Mouse (Mus musculus): ENCODE data around the gene Gp1ba. TPM values are rescaled to one million over a fixed set of nuclear protein-coding genes. Genes with fewer than 3 reads are reported as not detected.
A peak's percentile ranks its signal among the peaks of the same experiment; 100 is the strongest.

The Gp1ba gene
- total RNA-seq, 2 experiments from 2014 or later, result not detected

GRCm38 (mm10) chr11:70650322-70651175 is 11.6 kb downstream of the Gp1ba start:
- intact Hi-C loops (cut with DNase I), result no loop called here

GRCm38 (mm10) chr11:70651391-70651790 is 12.5 kb downstream of the Gp1ba start:
- intact Hi-C loops (cut with DNase I), result no loop called here
- no peak for DNase-seq (ENCODE audit: low spot score in 2 of 2)

More at GRCm38 (mm10) chr11:70650322-70651175, 11.6 kb downstream of the Gp1ba start:
- no peak for DNase-seq (ENCODE audit: low spot score in 2 of 2)

- intact Hi-C loops (cut with DNase I), result no loop called here
- no peak for DNase-seq (ENCODE audit: low spot score in 2 of 2)
Observed at GRCm38 (mm10) chr11:70652029-70652883, 13.3 kb downstream of the Gp1ba start.

- intact Hi-C loops (cut with DNase I), result no loop called here
- DNase-seq (ENCODE audit: low spot score in 2 of 2), result no peak
Observed at GRCm38 (mm10) chr11:70652884-70653344, 14.0 kb downstream of the Gp1ba start.

- intact Hi-C loops (cut with DNase I), result loop anchor here (2.0 kb wide), 1 partner anchor 15 kb away; the partner anchor contains the start of gene Spag7
Observed at GRCm38 (mm10) chr11:70653345-70654197, 14.6 kb downstream of the Gp1ba start.

GRCm38 (mm10) chr11:70654198-70654922 is 15.4 kb downstream of the Gp1ba start, which contains the start of gene Pfn1:
Gene Pfn1, minus strand, starts transcription at chr11:70654644.
- peak; percentile 68 to 69 for DNase-seq (ENCODE audit: low spot score in 2 of 2)
- intact Hi-C loops (cut with DNase I), result loop anchor here (2.0 kb wide), 1 partner anchor 14 kb away; the partner anchor contains the start of gene Spag7

More at GRCm38 (mm10) chr11:70653345-70654197, 14.6 kb downstream of the Gp1ba start:
- DNase-seq (ENCODE audit: low spot score in 2 of 2), result peak in 1 of 2 experiments; percentile 45

GRCm38 (mm10) chr11:70654923-70655570 is 16.1 kb downstream of the Gp1ba start:
- DNase-seq (ENCODE audit: low spot score in 2 of 2), result peak; percentile 56 to 76
- intact Hi-C loops (cut with DNase I), result loop anchor here (2.0 kb wide), 1 partner anchor 14 kb away; the partner anchor contains the start of gene Spag7

GRCm38 (mm10) chr11:70655571-70656455 is 16.9 kb downstream of the Gp1ba start:
- no peak for DNase-seq (ENCODE audit: low spot score in 2 of 2)
- intact Hi-C loops (cut with DNase I), result loop anchor here (2.0 kb wide), 1 partner anchor 13 kb away; the partner anchor contains the start of gene Spag7

- no peak for DNase-seq (ENCODE audit: low spot score in 2 of 2)
- intact Hi-C loops (cut with DNase I), result no loop called here
Observed at GRCm38 (mm10) chr11:70656456-70656927, 17.6 kb downstream of the Gp1ba start.

- no peak for DNase-seq (ENCODE audit: low spot score in 2 of 2)
- intact Hi-C loops (cut with DNase I), result no loop called here
Observed at GRCm38 (mm10) chr11:70656964-70657363, 18.0 kb downstream of the Gp1ba start, which contains the start of gene Eno3. Gene Eno3, plus strand, starts transcription at chr11:70657202.

GRCm38 (mm10) chr11:70657573-70657972 is 18.7 kb downstream of the Gp1ba start:
- intact Hi-C loops (cut with DNase I), result no loop called here
- DNase-seq (ENCODE audit: low spot score in 2 of 2), result no peak

GRCm38 (mm10) chr11:70657991-70658390 is 19.1 kb downstream of the Gp1ba start:
- DNase-seq (ENCODE audit: low spot score in 2 of 2), result no peak
- intact Hi-C loops (cut with DNase I), result no loop called here

- DNase-seq (ENCODE audit: low spot score in 2 of 2), result no peak
- intact Hi-C loops (cut with DNase I), result no loop called here
Observed at GRCm38 (mm10) chr11:70658521-70658920, 19.6 kb downstream of the Gp1ba start.

- intact Hi-C loops (cut with DNase I), result no loop called here
- no peak for DNase-seq (ENCODE audit: low spot score in 2 of 2)
Observed at GRCm38 (mm10) chr11:70658942-70659341, 20.0 kb downstream of the Gp1ba start.

- DNase-seq (ENCODE audit: low spot score in 2 of 2), result no peak
- intact Hi-C loops (cut with DNase I), result no loop called here
Observed at GRCm38 (mm10) chr11:70660571-70660970, 21.6 kb downstream of the Gp1ba start.

- no peak for DNase-seq (ENCODE audit: low spot score in 2 of 2)
- intact Hi-C loops (cut with DNase I), result no loop called here
Observed at GRCm38 (mm10) chr11:70663101-70663500, 24.2 kb downstream of the Gp1ba start.
